Mouse (Mus musculus): ENCODE measurements around the gene Cald1.

DNA sequence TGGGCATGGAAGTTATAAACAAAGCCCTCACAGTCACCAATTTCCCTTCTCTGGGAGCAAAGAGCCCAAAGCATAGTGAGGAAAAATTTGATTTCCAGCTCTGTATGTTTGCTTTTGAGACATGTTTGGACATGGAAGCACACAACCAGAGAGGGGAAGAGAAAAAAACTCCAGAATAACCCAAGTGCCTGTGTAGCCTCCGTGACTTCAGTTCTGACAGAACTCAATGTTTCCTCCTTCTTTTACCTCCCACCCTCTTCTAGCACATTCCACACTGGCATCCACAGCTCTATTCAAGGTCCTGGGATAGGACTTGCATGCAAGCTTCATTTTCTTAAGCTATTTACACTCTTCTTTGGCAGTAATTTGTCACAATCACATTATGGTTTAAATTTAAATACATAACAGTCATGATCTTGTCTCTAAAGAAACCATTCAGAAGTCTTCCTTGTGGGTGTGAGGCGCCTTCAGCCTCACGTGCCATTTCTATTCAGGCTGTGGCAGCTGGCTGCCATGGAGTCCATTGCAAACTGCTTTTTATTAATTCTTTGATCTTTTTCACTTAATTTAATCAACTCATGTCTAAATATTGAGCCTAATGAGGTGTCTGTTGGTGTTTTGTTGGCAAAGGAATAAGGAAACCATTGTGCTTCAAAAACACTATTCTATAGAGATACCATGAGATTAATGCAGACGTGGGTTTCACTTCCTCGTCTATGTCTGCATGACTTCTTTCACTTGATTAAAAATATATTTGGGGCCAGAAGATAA, 49.9 kb downstream of the Cald1 start:
- TF ChIP-seq CTCF (IDR thresholded peaks at IDR 0.05; ENCODE audit: low read depth, low read length) (no peak), POLR2A (IDR thresholded peaks at IDR 0.05; ENCODE audit: borderline replicate concordance, low read depth, low read length) (no peak)

Data from bone marrow macrophage, adult 2 months (primary cell).